Mouse (Mus musculus): ENCODE results near the gene Adamts4. TPM values are rescaled to one million over a fixed set of nuclear protein-coding genes. Genes with fewer than 3 reads are reported as not detected.
A peak's percentile ranks its signal among the peaks of the same experiment; 100 is the strongest.

Adamts4 gene
- polyA plus RNA-seq, 1 experiment from 2014 or later, result 6.3 TPM

DNA sequence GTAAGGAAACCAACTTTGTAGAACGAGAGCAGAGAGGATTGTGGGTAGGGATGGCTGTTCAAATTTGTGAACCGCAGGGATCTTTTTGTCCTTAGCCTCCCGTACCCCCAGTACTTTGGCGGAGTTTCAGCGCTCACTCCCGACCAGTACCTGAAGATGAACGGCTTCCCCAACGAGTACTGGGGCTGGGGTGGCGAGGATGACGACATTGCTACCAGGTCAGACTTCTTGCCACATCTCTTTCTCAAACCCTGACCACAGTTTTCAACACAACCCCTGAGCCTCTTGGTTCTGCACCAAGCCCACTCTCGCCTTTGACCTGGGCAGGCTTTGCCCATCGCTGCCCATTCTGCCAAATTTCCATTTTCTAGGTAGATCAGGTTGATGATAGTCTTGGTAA lies 23.9 kb downstream of the Adamts4 start:
- Histone ChIP-seq H3K27ac (no peak overlapping the region), H3K4me3 (replicated peaks) (no peak overlapping the region), H3K4me2 (replicated peaks) (no peak overlapping the region), H3K27me3 (replicated peaks) (no peaks in the 10 kb centered on the region), H3K36me3 (peaks cover 27% of the 10 kb centered on the region), H3K9me3 (no peaks in the 10 kb centered on the region), H3K9ac (no peak overlapping the region), H3K4me1 (replicated peaks) (peaks cover 4% of the 10 kb centered on the region)
- ATAC-seq, result no peak
- 87% methylated on average over 12 of the region's 12 CpGs for WGBS

DNA sequence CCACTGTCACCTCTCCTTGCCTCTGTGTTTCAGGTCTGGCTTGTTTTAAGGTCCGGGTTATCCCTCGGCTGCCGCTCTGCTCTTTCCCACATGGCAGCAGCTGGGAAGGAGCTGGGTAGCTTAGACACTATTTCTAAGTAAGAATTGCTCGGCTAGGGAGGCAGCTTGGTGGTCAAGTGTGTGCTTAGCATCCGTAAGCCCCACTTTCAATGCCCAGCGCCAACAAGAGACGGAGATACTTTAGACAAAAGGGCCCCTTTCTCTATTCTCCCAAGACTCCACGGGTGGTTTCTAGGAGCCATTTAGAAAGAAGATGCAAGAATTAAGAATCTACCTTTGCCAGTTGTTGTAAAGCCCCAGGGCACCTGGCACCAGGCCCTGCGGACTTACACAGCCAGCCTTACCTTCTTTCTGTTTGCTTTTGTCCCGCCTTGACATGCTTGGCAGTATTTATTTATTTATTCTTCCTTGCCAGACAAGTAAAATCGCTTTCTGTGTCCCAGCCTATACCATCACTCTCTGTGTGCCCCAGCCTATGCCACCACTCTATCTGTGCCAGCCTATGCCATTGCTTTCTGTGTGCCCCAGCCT lies 25.0 kb downstream of the Adamts4 start:
- Histone ChIP-seq H3K4me2 (replicated peaks) (no peak overlapping the region), H3K9me3 (no peaks in the 10 kb centered on the region), H3K4me3 (replicated peaks) (no peak overlapping the region), H3K9ac (no peak overlapping the region), H3K4me1 (replicated peaks) (peaks cover 14% of the 10 kb centered on the region), H3K27ac (no peak overlapping the region), H3K27me3 (replicated peaks) (no peaks in the 10 kb centered on the region), H3K36me3 (peaks cover 27% of the 10 kb centered on the region)
- 88% methylated on average over 11 of the region's 11 CpGs for WGBS
- ATAC-seq, result no peak

DNA sequence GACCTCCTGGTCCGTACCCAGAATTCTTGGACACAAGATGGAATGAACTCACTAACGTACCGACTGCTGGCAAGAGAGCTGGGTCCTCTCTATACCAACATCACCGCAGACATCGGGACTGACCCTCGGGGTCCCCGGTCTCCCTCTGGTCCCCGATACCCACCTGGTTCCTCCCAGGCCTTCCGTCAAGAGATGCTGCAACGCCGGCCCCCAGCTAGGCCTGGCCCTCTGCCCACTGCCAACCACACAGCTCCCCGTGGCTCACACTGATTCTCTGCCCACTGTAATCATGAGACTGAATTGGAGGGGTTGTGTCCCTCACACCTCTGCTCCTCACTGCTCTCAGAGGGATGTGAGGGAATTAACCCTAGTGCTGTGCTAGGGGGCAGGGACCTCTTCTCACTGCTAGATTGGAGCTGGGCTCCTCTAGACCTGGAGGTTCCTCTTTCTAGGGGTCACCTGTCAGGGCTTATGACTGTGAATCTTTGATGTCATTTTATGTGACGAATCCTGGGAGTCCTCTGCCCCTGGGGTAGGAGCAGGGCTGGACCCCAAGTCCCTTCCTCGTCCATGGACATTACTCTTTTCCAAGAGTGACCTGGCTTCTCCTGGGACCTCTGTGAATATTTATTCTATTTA lies 26.0 kb downstream of the Adamts4 start:
- no peak overlapping the region for H3K27ac ChIP-seq
- no peak overlapping the region for H3K4me2 ChIP-seq (replicated peaks)
- H3K9ac ChIP-seq, result no peak overlapping the region
- no peaks in the 10 kb centered on the region for H3K9me3 ChIP-seq
- H3K4me1 ChIP-seq (replicated peaks), result peaks cover 16% of the 10 kb centered on the region
- H3K27me3 ChIP-seq (replicated peaks), result no peaks in the 10 kb centered on the region
- H3K4me3 ChIP-seq (replicated peaks), result no peak overlapping the region
- H3K36me3 ChIP-seq, result peaks cover 27% of the 10 kb centered on the region
- WGBS, result 90% methylated on average over 14 of the region's 14 CpGs
- no peak for ATAC-seq

DNA sequence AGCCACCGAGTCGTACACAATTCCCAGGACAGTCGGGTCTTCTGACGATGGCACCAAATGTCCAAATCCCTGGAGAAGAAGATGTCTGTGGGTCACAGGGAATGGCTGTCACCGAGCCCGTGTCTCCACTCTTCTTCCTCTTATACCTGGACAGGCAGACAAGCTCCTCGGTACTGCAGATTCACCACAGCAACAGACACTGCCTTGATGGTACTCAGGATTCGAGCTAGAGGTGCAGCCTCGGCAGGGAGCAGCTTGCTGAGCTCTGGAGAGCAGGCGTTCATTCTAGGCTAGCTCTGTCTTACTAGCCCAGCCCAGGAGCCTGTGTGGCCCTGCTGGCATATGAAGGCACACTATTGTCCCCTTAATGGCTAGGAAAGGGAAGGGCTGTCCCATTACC lies 27.5 kb downstream of the Adamts4 start:
- H3K9me3 ChIP-seq, result no peaks in the 10 kb centered on the region
- peaks cover 27% of the 10 kb centered on the region for H3K36me3 ChIP-seq
- no peak for ATAC-seq
- H3K4me1 ChIP-seq (replicated peaks), result peaks cover 21% of the 10 kb centered on the region
- H3K4me3 ChIP-seq (replicated peaks), result no peak overlapping the region
- H3K27me3 ChIP-seq (replicated peaks), result no peaks in the 10 kb centered on the region
- H3K27ac ChIP-seq, result no peak overlapping the region
- 84% methylated on average over 10 of the region's 10 CpGs for WGBS
- no peak overlapping the region for H3K9ac ChIP-seq
- no peak overlapping the region for H3K4me2 ChIP-seq (replicated peaks)

DNA sequence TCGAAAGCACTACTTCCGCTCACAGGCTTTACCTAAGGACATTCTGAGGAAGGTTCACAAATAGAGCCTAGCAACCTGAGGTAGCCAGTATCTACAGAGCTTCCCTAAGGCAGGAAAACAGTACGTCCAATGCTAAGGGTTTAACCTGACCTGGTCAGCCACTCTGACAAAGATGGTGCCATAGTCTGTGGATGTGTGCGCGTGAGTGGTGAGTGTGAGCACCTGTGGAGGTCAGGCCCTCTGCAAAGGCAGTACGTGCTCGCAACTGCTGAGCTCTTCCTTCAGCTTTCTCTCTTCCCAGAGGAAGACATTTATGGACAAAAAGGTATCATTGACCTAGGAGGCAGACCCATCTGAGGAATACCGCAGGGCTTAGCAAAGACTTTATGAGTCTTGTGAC lies 28.2 kb downstream of the Adamts4 start:
- no peak for ATAC-seq
- peaks cover 27% of the 10 kb centered on the region for H3K36me3 ChIP-seq
- whole genome bisulfite sequencing, result 92% methylated on average over 8 of the region's 8 CpGs

DNA sequence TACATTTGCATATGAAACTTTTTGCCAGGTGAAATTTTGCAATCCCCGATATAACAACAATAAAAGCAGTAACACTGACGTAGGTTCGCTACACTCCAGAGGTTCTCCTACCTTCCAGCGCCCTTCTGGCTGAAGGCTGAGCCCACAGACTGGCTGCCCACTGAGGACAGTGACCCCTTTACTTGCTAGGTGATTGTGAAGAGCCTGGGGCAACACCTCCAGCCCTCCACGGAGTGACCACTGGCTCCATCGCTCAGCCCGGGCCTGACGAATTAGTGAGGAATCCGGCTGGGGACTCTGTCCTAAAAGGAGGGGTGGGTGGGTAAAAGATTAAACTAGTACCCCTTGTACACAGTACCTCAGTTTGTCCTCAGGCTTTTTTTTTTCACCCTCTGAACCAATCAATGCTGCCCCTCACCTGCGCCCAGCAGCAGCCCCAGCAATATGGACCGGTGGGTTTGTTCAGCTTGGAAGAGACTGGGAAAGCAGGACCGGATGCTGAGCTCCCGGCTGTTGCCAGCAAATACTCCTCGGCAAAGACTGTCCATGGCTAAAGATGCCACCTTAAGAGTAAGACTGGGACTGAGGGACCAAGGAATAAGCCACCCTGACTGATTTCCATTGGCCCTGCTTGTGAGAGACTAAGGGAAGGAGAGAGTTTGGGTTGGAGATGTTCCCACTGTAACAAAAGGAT lies 28.9 kb downstream of the Adamts4 start:
- H3K4me3 ChIP-seq (replicated peaks), result no peak overlapping the region
- 88% methylated on average over 14 of the region's 14 CpGs for WGBS

More for the DNA sequence above, 28.2 kb downstream of the Adamts4 start:
- Histone ChIP-seq H3K4me3 (replicated peaks) (no peak overlapping the region), H3K27me3 (replicated peaks) (no peaks in the 10 kb centered on the region), H3K27ac (no peak overlapping the region), H3K9me3 (no peaks in the 10 kb centered on the region), H3K4me1 (replicated peaks) (peaks cover 21% of the 10 kb centered on the region), H3K9ac (no peak overlapping the region), H3K4me2 (replicated peaks) (no peak overlapping the region)

DNA sequence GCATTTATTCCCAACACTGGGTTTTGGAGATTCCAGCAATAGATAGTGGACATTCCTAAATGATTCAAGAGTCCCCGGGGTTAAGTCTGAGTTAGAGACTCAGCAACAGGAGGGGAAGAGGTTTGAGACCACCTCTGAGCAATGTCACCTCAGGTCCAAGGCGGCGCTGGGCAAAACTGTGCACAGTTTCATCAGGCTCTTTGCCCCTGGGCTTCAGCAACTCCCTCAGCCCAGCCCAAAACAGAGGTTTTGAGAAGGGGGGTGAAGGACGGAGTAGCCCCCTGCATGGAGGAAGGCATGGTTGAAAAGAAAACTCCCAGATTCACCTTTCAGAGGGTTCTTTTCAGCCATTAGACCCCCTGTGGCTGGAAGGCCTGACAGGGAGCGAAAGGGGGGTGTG lies 29.5 kb downstream of the Adamts4 start:
- H3K4me3 ChIP-seq (replicated peaks), result peak overlapping the region; percentile 58
- H3K4me1 ChIP-seq (replicated peaks), result peaks cover 21% of the 10 kb centered on the region
- H3K27me3 ChIP-seq (replicated peaks), result no peaks in the 10 kb centered on the region
- peaks cover 23% of the 10 kb centered on the region for H3K36me3 ChIP-seq
- peak overlapping the region; percentile 87 for H3K4me2 ChIP-seq (replicated peaks)
- ATAC-seq, result no peak
- peak overlapping the region; percentile 55 for H3K9ac ChIP-seq
- H3K9me3 ChIP-seq, result no peaks in the 10 kb centered on the region
- 66% methylated on average over 5 of the region's 5 CpGs for WGBS
- H3K27ac ChIP-seq, result peak overlapping the region; percentile 59; the same call in 1 of the 2 replicates

More for the DNA sequence above, 28.9 kb downstream of the Adamts4 start:
- Histone ChIP-seq H3K27me3 (replicated peaks) (no peaks in the 10 kb centered on the region), H3K4me1 (replicated peaks) (peaks cover 21% of the 10 kb centered on the region), H3K9ac (no peak overlapping the region), H3K9me3 (no peaks in the 10 kb centered on the region), H3K27ac (no peak overlapping the region), H3K4me2 (replicated peaks) (0 out of 2 replicates have a peak overlapping the region, but pooled peaks have one; percentile 87), H3K36me3 (peaks cover 25% of the 10 kb centered on the region)
- ATAC-seq, result no peak

DNA sequence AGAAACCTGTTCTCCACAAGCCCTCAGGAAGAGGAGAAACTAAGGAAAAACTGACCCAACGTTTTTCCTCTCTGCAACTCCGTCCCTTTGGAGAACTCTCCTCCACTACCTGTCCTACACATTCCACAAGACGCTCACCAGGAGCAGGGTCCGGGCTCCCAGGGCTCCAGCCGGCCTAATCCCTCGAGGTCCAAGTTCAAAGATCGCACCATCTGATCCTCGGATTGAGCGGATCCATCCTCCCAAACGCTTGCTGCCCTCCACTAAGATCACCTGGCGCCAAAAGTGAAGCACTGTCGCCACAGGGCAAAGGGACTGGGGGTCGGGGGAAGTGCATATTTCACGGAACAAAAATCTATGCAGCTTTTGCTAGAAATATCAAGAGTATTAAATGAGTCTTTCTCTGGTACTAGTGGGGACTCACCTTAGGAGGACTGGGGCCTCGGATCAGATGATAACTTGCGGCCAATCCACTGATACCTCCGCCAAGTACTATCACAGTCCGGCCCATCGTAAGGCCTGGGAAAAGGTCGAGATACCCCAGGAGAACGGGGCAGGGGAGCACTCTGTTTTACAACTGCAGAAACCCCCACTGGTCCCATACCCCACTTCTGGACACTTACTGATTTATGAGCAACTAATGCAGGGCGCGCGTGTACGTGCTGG lies 30.2 kb downstream of the Adamts4 start:
- Histone ChIP-seq H3K4me1 (replicated peaks) (peaks cover 21% of the 10 kb centered on the region), H3K9ac (peak overlapping the region; percentile 55), H3K9me3 (no peaks in the 10 kb centered on the region), H3K4me3 (replicated peaks) (peak overlapping the region; percentile 58), H3K27me3 (replicated peaks) (no peaks in the 10 kb centered on the region), H3K36me3 (peaks cover 22% of the 10 kb centered on the region), H3K4me2 (replicated peaks) (peak overlapping the region; percentile 87), H3K27ac (peak overlapping the region; percentile 59)
- peak; percentile 49 for ATAC-seq
- WGBS, result 1% methylated on average over 25 of the region's 25 CpGs

DNA sequence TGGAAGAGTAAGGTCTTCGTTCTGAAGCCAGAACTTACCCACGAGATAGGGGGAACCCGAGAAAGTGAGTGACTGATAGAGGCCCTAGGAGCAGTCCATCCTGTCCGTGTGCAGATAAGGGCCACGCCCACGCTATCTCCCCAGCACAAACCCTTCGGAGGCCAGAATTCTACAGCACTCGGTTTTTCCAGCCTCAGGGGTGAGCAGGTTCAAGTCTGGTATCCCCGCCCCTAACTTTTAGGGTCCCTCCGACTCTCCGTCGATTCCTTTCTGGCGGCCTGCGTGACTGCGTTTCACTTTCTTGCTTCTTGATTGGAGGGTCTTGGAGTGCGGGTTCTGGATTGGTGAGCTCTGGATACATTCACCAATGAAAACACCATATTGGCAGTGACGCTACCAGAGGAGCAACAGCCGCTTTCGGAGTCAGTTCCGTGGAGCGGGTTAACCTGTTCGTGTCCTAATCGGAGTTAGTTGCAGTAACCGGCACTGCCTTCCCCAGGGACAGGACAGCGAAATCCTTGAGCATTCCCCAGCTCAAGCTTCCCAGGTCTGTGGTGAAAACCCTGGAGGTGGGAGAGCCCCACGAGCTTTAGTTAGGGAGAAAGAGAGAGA lies 30.8 kb downstream of the Adamts4 start, which contains the start of gene Ppox:
Gene Ppox (minus strand): TSS at position 271 of the 612 bp plus-strand sequence.
- ATAC-seq, result peak; percentile 97
- H3K4me3 ChIP-seq (replicated peaks), result peak within 1 kb of the TSS; percentile 58
- WGBS, result 0% methylated on average over 26 of the region's 26 CpGs
- H3K4me1 ChIP-seq (replicated peaks), result peaks cover 23% of the 10 kb centered on the region
- H3K27ac ChIP-seq, result peak within 1 kb of the TSS; percentile 89
- peak within 1 kb of the TSS; percentile 63 for H3K9ac ChIP-seq
- no peaks in the 10 kb centered on the region for H3K27me3 ChIP-seq (replicated peaks)
- peak within 1 kb of the TSS; percentile 87 for H3K4me2 ChIP-seq (replicated peaks)
- H3K36me3 ChIP-seq, result peaks cover 21% of the 10 kb centered on the region
- H3K9me3 ChIP-seq, result no peaks in the 10 kb centered on the region

DNA sequence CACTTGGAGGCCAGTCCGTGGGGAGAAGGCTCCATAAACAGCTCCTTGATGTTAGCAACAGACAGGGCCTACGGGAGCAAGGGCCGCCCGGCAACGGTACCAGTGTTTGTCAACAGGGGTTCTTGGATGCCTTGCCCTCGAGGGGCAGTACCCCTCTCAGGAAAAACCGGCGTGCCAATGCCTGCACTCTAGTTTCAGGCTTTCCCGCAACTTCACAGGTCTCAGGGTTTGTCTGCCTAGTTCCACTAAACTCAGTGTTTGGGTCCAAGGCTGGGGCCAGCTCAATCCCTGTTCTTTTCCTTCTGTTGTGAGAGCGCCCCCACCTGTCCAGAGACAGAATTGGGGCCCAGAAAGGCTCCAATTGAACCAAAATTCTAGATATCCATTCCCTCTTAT lies 31.3 kb downstream of the Adamts4 start:
- peak; percentile 56 for ATAC-seq
- Histone ChIP-seq H3K27ac (peak overlapping the region; percentile 89), H3K9ac (peak overlapping the region; percentile 63), H3K4me1 (replicated peaks) (peaks cover 28% of the 10 kb centered on the region), H3K9me3 (no peaks in the 10 kb centered on the region), H3K36me3 (peaks cover 18% of the 10 kb centered on the region; the same call in 1 of the 2 replicates), H3K27me3 (replicated peaks) (no peaks in the 10 kb centered on the region), H3K4me2 (replicated peaks) (peak overlapping the region; percentile 87), H3K4me3 (replicated peaks) (peak overlapping the region; percentile 58)
- WGBS, result 1% methylated on average over 10 of the region's 10 CpGs

DNA sequence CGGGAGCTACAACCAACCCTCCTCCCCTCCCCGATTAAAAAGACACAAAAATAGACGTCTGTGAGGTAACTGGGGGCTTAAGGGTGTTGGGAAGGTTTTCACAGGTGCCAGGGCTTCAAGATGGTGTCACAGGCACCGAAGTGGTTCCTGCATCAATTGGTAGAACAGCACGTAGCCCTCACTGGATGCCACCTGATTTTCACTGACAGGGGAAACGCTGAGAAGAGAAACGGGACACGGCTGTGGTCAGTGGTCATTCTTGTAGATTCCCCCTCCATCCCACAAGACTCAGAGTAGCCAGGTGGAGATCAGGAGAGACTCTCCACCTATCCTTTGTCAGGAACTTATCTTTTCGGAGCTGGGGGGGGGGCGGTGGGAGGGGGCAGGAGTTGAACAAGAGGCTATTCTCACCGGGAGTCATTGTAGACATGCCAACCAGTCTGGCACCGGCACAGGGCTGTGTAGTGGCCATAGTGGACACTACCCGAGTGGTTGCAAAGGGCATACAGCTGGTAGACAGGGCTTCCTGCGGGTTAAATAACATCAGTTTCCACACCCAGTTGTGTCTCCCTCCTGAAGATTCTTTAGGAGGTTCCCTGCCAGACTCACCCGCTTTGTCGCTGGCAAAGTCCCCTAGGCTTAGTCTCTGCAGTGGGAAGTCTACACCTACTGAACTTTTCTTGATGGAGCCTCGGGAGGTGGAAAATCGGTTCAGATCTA lies 32.0 kb downstream of the Adamts4 start:
- 0 out of 2 replicates have a peak overlapping the region, but pooled peaks have one; percentile 89 for H3K27ac ChIP-seq
- no peak for ATAC-seq
- peak overlapping the region; percentile 87; the same call in 1 of the 2 replicates for H3K4me2 ChIP-seq (replicated peaks)
- H3K27me3 ChIP-seq (replicated peaks), result no peaks in the 10 kb centered on the region
- H3K36me3 ChIP-seq, result peaks cover 18% of the 10 kb centered on the region; the same call in 1 of the 2 replicates
- H3K9ac ChIP-seq, result no peak overlapping the region
- no peaks in the 10 kb centered on the region for H3K9me3 ChIP-seq
- peaks cover 32% of the 10 kb centered on the region for H3K4me1 ChIP-seq (replicated peaks)
- H3K4me3 ChIP-seq (replicated peaks), result no peak overlapping the region
- WGBS, result 76% methylated on average over 18 of the region's 18 CpGs
